Mouse (Mus musculus) stomach, postnatal 0 days (tissue): ENCODE measurements around the gene Gm8439. TPM values are rescaled to one million over a fixed set of nuclear protein-coding genes. Genes with fewer than 3 reads are reported as not detected.

Experiments used
- ATAC-seq: fragments of 200-750 bp; cut with Nextera tagmentation; 2 replicates; pipeline ENCODE4 v1.8.0; 2017; ENCODE audit not compliant: low FRiP score, low TSS enrichment
- DNase-seq: peaks from one replicate; pipeline ENCODE4 v3.0.0-alpha.2; 2016; ENCODE audit warnings: low spot score
- H3K27ac ChIP-seq: fragments of 300-500 bp; sonication (generic); replicated peaks from 2 replicates; pipeline ENCODE4 v1.5.1; 2014; ENCODE audit warnings: mild to moderate bottlenecking, control low read depth
- H3K27me3 ChIP-seq: fragments of 300-500 bp; sonication (generic); 2 replicates; pipeline ENCODE4 v1.6.1; 2014; ENCODE audit warnings: low read length; ENCODE audit not compliant: control insufficient read depth, insufficient read depth
- H3K36me3 ChIP-seq: fragments of 300-500 bp; sonication (generic); 2 replicates; pipeline ENCODE4 v1.6.1; 2014; ENCODE audit warnings: low read length, mixed read lengths; ENCODE audit not compliant: control insufficient read depth, insufficient read depth
- H3K4me1 ChIP-seq: fragments of 300-500 bp; sonication (generic); replicated peaks from 2 replicates; pipeline ENCODE4 v1.6.1; 2014; ENCODE audit warnings: antibody characterized with exemption; ENCODE audit not compliant: control insufficient read depth, insufficient read depth
- H3K4me2 ChIP-seq: fragments of 300-500 bp; sonication (generic); replicated peaks from 2 replicates; pipeline ENCODE4 v1.6.1; 2014; ENCODE audit warnings: low read depth, mild to moderate bottlenecking, control low read depth, moderate library complexity
- H3K4me3 ChIP-seq: fragments of 300-500 bp; sonication (generic); 2 replicates; pipeline ENCODE4 v1.5.1; 2014; ENCODE audit warnings: low read depth, low read length, control low read depth
- H3K9ac ChIP-seq: fragments of 300-500 bp; sonication (generic); 2 replicates; pipeline ENCODE4 v1.6.1; 2014; ENCODE audit warnings: mild to moderate bottlenecking, low read length, control low read depth, mixed read lengths
- H3K9me3 ChIP-seq: fragments of 300-500 bp; sonication (generic); 2 replicates; pipeline ENCODE4 v1.6.1; 2016; ENCODE audit warnings: low read length; ENCODE audit not compliant: control insufficient read depth
- CTCF ChIP-seq: IDR thresholded peaks from 2 replicates; pipeline ENCODE4 v1.5.1; 2016; ENCODE audit warnings: antibody characterized with exemption, low read depth, mild to moderate bottlenecking, moderate library complexity
- EP300 ChIP-seq: optimal IDR thresholded peaks from 2 replicates; pipeline ENCODE3; 2016; ENCODE audit warnings: antibody characterized with exemption
- whole genome bisulfite sequencing: fragments of 180-500 bp; shearing (Covaris S2); extraction: QIAGEN DNeasy Blood & Tissue Kit; methylation state at CpG from one replicate; pipeline ENCODE4 v1.1.7; 2014; 5-methylcytosine and 5-hydroxymethylcytosine counted together
- polyA plus RNA-seq: library from polyadenylated mRNA; unstranded; fragments of >200 nt; fragmentation: Nextera tagmentation; extraction: Ambion mirVana; gene quantifications from 2 replicates; pipeline ENCODE4 v1.2.1, GENCODE M21; 2015

Gene Gm8439
- polyA plus RNA-seq, 1 experiment from 2014 or later = not detected

GRCm38 (mm10) chr4:120655898-120656297 lies 67.4 kb downstream of the Gm8439 start:
- ATAC-seq = peak; percentile 32; the same call in 1 of the 2 replicates
- H3K27me3 ChIP-seq = no peaks in the 10 kb centered on the region
- H3K4me3 ChIP-seq = no peak overlapping the region
- DNase-seq = no peak
- H3K9ac ChIP-seq = no peak overlapping the region
- no peaks in the 10 kb centered on the region for H3K4me1 ChIP-seq
- H3K27ac ChIP-seq = no peak overlapping the region
- no peaks in the 10 kb centered on the region for H3K36me3 ChIP-seq
- WGBS = 66% methylated on average over 8 of the region's 8 CpGs
- TF ChIP-seq EP300 = no peak
- TF ChIP-seq CTCF = no peak
- H3K9me3 ChIP-seq = no peaks in the 10 kb centered on the region
- no peak overlapping the region for H3K4me2 ChIP-seq

Other genes with a start within 250 kb of the Gm8439 start
- gene Scmh1, start 183.5 kb upstream of the Gm8439 start, polyA plus RNA-seq = 35.6 and 38.7 TPM in 2 replicates
- 0.07 TPM in 1 of 2 replicates, not detected in the other for gene Slfnl1, start 56.5 kb upstream of the Gm8439 start, polyA plus RNA-seq
- 30.9 and 34.1 TPM in 2 replicates for gene Ctps, start 18.5 kb upstream of the Gm8439 start, polyA plus RNA-seq
- gene Cited4, start 77.8 kb downstream of the Gm8439 start, polyA plus RNA-seq = 29.8 and 31.8 TPM in 2 replicates
- gene Kcnq4, start 159.9 kb downstream of the Gm8439 start, polyA plus RNA-seq = 2.2 and 2.7 TPM in 2 replicates
- 44.8 and 47.6 TPM in 2 replicates for gene Nfyc, start 242.8 kb downstream of the Gm8439 start, polyA plus RNA-seq